Mouse (Mus musculus): ENCODE measurements around the gene Col5a1.

Col5a1 gene

GRCm38 (mm10) chr2:27981066-27981465 is 94.8 kb downstream of the Col5a1 start:
- no peak for DNase-seq

- no peak for DNase-seq
Observed at GRCm38 (mm10) chr2:27981621-27982535, 95.7 kb downstream of the Col5a1 start.

GRCm38 (mm10) chr2:27983093-27983492 is 96.9 kb downstream of the Col5a1 start:
- DNase-seq, result no peak

GRCm38 (mm10) chr2:27983884-27984283 is 97.7 kb downstream of the Col5a1 start:
- DNase-seq, result peak; percentile 12

GRCm38 (mm10) chr2:27986751-27987150 is 100.5 kb downstream of the Col5a1 start:
- no peak for DNase-seq

GRCm38 (mm10) chr2:27990430-27991211 is 104.4 kb downstream of the Col5a1 start:
- DNase-seq, result no peak

- peak; percentile 36 for DNase-seq
Observed at GRCm38 (mm10) chr2:27993416-27993815, 107.2 kb downstream of the Col5a1 start.

GRCm38 (mm10) chr2:27999996-28000583 is 113.9 kb downstream of the Col5a1 start:
- no peak for DNase-seq

- no peak for DNase-seq
Observed at GRCm38 (mm10) chr2:28000660-28001059, 114.4 kb downstream of the Col5a1 start.

GRCm38 (mm10) chr2:28001206-28001605 is 115.0 kb downstream of the Col5a1 start:
- no peak for DNase-seq

GRCm38 (mm10) chr2:28005187-28005586 is 119.0 kb downstream of the Col5a1 start:
- DNase-seq, result no peak

- DNase-seq, result no peak
Observed at GRCm38 (mm10) chr2:28008261-28008660, 122.0 kb downstream of the Col5a1 start.

- no peak for DNase-seq
Observed at GRCm38 (mm10) chr2:28012367-28012766, 126.1 kb downstream of the Col5a1 start.

- no peak for DNase-seq
Observed at GRCm38 (mm10) chr2:28014778-28015177, 128.6 kb downstream of the Col5a1 start.

- DNase-seq, result no peak
Observed at GRCm38 (mm10) chr2:28024416-28024815, 138.2 kb downstream of the Col5a1 start.

- DNase-seq, result no peak
Observed at GRCm38 (mm10) chr2:28025776-28026175, 139.6 kb downstream of the Col5a1 start.

- no peak for DNase-seq
Observed at GRCm38 (mm10) chr2:28031860-28032259, 145.6 kb downstream of the Col5a1 start.

GRCm38 (mm10) chr2:28032469-28032868 is 146.2 kb downstream of the Col5a1 start:
- no peak for DNase-seq

- no peak for DNase-seq
Observed at GRCm38 (mm10) chr2:28034011-28034710, 147.9 kb downstream of the Col5a1 start.

GRCm38 (mm10) chr2:28036788-28037187 is 150.6 kb downstream of the Col5a1 start:
- DNase-seq, result no peak

- peak; percentile 55 for DNase-seq
Observed at GRCm38 (mm10) chr2:28037505-28038390, 151.5 kb downstream of the Col5a1 start.
